Mouse (Mus musculus) splenic B cell, adult 2 months (primary cell): ENCODE results near the gene Ascc3.
A peak's percentile ranks its signal among the peaks of the same experiment; 100 is the strongest.

Experiments used
- DNase-seq: peaks from one replicate; pipeline ENCODE4 v3.0.0-alpha.2; 2011; ENCODE audit warnings: low read depth, low spot score
- H3K27me3 ChIP-seq: 2 replicates; pipeline ENCODE4 v1.6.1; 2012; ENCODE audit warnings: mild to moderate bottlenecking, low read length, moderate library complexity, mixed read lengths; ENCODE audit not compliant: control insufficient read depth, poor library complexity, insufficient read depth, severe bottlenecking
- H3K36me3 ChIP-seq: 2 replicates; pipeline ENCODE4 v1.6.1; 2012; ENCODE audit warnings: mild to moderate bottlenecking, low read length, moderate library complexity, mixed read lengths; ENCODE audit not compliant: control insufficient read depth, poor library complexity, insufficient read depth, severe bottlenecking

The Ascc3 gene

GRCm38 (mm10) chr10:50894170-50894991, 301.9 kb downstream of the Ascc3 start, which contains the start of gene Sim1:
Sim1 (plus strand) TSS chr10:50894754.
- H3K27me3 ChIP-seq: peaks cover 2% of the 10 kb centered on the region
- peak; percentile 56 for DNase-seq
- no peaks in the 10 kb centered on the region for H3K36me3 ChIP-seq

- Histone ChIP-seq H3K27me3 (peaks cover 2% of the 10 kb centered on the region), H3K36me3 (no peaks in the 10 kb centered on the region)
- no peak for DNase-seq
Measured at GRCm38 (mm10) chr10:50895091-50895790, 302.8 kb downstream of the Ascc3 start.

- Histone ChIP-seq H3K36me3 (no peaks in the 10 kb centered on the region), H3K27me3 (peaks cover 2% of the 10 kb centered on the region)
- no peak for DNase-seq
Measured at GRCm38 (mm10) chr10:50895881-50896766, 303.7 kb downstream of the Ascc3 start.

GRCm38 (mm10) chr10:50896767-50897390, 304.4 kb downstream of the Ascc3 start:
- no peaks in the 10 kb centered on the region for H3K36me3 ChIP-seq
- H3K27me3 ChIP-seq: peaks cover 2% of the 10 kb centered on the region
- DNase-seq: no peak

GRCm38 (mm10) chr10:50897530-50898471, 305.3 kb downstream of the Ascc3 start:
- DNase-seq: peak; percentile 55
- Histone ChIP-seq H3K36me3 (no peaks in the 10 kb centered on the region), H3K27me3 (peaks cover 5% of the 10 kb centered on the region)

DNA sequence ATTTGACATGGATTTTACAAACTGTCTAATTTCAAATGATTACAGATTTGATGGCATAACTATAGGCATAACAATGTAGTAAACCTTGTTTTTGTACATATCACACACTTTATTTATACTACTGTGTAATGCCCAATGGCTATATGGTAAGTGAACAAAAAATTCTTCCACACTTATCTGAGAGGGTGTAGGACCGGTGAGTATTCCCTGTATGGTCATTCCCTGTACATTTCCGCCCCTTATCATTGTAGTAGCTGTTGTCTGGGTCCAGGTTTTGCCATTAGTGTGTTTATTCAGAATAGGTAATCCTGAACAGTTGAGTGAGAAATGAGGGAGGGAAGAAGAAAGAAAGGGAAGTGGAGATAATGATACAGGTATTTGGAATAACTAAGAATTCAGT, 306.2 kb downstream of the Ascc3 start:
- DNase-seq: no peak
- no peaks in the 10 kb centered on the region for H3K36me3 ChIP-seq
- H3K27me3 ChIP-seq: peaks cover 5% of the 10 kb centered on the region

- H3K27me3 ChIP-seq: peaks cover 5% of the 10 kb centered on the region
- DNase-seq: no peak
- no peaks in the 10 kb centered on the region for H3K36me3 ChIP-seq
Measured at GRCm38 (mm10) chr10:50899846-50900745, 307.6 kb downstream of the Ascc3 start.
